Mouse (Mus musculus) gastrocnemius, postnatal 36 days (tissue): ENCODE data around the gene Prkaa1. TPM values are rescaled to one million over a fixed set of nuclear protein-coding genes. Genes with fewer than 3 reads are reported as not detected.
"Not testable (repeated sequence)": the region's sequence is repeated elsewhere in the genome, so short reads cannot be mapped to it uniquely, and the experiment has no call there.

ENCODE experiments used
- DNase-seq, 2 experiments: peaks; one replicate each; pipeline ENCODE4 v3.0.0; 2022
- intact Hi-C: fragments of 180-260 bp; cut with DNase I; formaldehyde crosslinking; loops from one replicate; pipeline ENCODE4 v1.15.1; 2025
- total RNA-seq, 2 experiments: library from RNA; stranded (reverse); gene quantifications; 2 replicates each; pipeline ENCODE4 v1.2.3; 2021

Prkaa1 gene
- total RNA-seq, 2 experiments from 2014 or later, result 9.0 to 9.4 TPM

DNA sequence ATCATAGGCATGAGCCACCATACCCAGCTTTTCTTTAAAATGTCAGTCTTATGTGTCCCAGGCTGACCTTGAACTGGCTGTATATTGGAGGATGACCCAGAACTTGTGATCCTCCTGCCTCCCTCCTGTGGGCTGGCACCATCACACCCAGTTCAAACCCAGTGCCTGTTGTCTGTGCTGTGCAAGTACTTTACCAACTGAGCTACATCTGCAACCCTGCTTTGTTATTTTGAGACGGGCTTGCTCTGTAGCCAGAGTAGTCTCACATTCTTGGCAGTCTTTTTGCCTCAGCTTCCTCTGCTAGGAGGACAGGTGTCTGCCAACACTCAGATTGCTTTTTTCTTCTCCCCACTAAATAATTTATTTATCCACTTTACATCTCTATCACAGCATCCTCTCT, 13.7 kb downstream of the Prkaa1 start:
- no peak for DNase-seq
- intact Hi-C loops, result no loop called here

DNA sequence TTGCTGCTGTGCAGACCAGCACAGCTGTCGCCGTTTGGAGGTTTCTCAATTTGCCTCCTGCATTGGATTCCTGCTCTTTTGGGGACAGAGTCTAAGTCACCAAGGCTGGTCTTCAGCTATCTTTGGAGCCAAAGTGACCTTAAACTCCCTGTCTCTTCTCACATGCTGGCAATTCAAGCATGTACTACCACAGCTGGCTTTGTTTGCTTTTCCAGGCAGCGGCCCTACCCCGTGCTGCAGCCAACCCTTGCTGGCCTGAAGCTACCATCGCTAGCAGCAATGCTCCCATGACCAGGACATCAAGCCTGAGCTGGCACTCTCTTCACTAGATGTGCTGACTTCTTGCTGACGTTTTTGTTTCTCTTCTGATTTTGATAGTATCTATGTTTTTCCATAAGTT, 15.2 kb downstream of the Prkaa1 start:
- intact Hi-C loops, result no loop called here
- peak; percentile 23 to 27 for DNase-seq

DNA sequence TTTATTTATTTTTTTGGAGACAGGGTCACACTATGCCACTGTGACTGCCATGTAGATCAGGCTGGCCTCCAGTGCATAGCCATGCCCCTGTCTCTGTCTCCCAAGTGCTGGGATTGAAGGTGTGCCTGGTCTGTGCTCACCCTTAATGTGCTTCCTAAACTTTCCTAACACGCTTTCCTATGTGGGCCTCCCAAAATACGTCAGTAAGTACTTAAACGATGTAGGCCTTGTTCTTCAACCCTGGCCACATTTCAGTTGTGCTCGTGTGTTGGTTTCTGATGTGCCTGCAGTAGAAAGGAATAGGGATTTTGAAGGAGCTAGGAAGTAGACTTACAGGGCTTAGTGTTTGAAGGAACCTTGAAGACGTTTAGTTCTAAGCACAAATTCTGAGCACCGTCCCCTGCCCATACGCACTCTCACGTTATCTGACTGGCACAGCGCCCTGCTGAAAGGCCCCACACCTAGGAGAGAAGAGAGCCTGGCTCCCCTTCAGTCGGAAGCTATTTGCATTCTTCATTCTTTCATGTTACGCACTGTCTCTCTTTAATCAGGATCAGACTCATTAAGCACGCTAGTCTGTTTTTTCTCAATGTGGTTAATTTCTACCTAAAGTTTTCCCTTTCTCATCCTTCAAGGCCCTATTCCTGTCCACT, 21.6 kb downstream of the Prkaa1 start:
- no peak for DNase-seq
- intact Hi-C loops, result no loop called here

DNA sequence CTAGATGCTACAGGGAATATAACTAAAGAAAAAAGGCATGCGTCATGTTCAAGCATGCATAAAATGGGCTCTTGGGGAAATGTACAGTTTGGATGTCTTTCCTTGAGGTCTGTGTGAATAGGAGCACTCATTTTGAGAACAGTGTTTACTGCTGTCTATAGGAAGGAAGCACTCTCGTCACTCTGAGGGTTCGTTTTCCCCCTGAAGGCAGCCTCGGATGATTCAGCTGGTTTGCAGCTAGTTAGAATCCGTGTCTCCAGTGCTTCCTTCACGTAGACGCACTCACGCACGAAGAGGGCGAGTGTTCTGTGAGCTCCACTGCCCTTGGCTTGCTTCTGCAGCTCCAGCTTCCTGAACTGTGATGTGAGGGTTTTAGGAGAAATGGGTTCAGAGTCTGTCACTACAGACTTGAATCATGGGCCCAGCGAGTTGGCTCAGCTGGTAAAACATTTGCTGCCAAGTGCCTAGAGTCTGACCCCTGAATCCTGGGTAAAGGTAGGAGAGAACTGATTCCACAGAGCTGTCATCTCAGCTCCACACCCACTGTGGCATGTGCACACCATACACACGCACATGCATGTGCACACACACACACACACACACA, 29.7 kb downstream of the Prkaa1 start:
- intact Hi-C loops, result no loop called here
- DNase-seq, result no peak

DNA sequence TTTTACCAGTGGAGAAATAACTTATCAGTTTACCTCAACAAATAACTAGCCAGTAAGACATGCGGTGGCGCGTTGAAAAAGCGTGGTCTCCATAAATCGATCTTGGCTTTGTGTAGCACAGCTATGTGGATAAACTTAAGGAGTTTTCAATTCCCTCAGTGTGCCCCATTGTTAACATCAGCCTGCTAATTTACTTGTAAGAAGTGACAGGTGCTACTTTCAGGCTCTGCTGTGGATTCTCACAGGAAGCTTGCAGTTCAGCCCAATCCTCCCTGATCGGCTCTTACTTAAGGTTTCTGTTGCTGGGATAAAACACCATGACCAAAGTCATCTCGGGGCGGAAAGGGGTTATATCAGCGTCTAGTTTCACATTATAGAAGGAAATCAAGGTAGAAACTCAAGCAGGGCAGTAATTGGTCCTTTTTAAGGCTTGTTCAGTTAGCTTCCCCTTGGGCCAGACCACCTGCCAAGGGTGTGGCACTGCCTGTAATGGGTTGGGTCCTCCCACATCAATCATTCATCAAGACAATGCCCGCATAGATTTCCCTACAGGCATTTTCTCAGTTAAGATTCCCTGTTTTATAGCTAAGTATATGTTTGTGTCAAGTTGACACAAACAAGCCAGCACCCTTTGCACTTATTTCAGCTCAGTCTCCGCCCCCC, 41.1 kb downstream of the Prkaa1 start:
- intact Hi-C loops, result no loop called here

DNA sequence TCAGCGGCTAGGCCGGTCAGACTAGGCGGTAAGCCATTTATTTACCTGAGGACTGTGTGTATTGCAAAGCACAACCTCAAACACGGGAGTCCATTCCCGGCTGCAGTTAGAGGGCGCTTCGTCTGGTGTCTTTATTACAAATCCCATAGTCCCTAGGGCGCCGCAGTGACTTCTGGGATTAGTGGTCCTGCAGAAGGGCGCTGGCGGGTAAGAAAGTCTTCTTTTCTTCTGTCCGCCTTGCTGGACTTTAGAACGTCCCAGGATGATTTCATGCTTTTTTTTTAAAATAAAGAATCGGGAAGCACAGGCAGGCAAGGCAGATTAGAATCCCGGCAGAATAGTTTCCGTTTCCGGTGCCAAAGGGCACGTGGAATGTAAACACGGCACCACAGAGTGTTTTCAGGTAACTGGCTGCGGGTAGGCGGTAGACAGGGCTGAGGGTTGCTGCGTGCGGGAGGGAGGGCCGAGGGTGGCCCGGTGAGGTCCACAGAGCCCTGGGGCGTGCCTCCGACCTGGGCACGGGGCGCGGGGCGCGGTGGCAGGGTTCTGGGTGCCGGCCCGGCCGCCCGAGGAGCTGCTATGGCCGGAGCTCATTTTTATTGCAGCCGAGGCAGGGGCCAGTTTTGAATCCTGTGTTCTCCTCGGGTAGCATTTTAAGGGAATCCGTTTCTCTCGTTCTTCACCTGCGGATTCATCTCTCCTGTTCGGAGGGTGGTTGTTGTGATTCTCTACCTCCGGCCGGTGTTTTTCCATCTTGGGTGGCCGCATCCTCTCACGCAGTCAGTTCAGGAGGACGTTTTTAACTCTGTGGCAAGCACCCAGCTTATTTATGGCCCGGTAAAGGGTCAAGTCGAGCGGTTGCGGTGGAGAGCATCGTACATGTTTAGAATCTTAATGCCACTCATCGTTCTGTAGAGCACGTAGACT, 42.0 kb downstream of the Prkaa1 start, which contains the start of gene Ttc33:
Gene Ttc33, plus strand, starts transcription at position 160 of the 927 bp plus-strand sequence.
- peak; percentile 60 to 68 for DNase-seq
- intact Hi-C loops, result no loop called here

More for the DNA sequence above, 41.1 kb downstream of the Prkaa1 start:
- DNase-seq, result no peak

DNA sequence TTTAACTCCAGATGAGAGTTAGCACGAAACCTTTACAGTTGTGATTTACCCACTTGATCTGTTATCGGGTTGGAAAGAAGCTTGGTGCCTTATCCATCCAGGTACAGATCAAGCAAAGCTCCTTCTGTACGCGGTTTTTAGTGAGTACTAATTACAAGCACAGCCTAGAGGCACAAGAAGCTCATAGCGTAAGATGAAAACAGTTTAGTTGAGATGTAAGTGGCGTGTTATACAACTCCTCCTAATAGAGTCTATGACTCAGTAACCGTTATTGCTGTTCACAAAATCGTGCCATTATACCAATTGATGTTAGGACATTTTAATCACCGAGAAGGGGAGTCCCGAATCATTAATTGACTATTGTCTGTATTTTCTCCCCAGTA, 42.6 kb downstream of the Prkaa1 start:
- intact Hi-C loops, result no loop called here
- DNase-seq, result no peak

DNA sequence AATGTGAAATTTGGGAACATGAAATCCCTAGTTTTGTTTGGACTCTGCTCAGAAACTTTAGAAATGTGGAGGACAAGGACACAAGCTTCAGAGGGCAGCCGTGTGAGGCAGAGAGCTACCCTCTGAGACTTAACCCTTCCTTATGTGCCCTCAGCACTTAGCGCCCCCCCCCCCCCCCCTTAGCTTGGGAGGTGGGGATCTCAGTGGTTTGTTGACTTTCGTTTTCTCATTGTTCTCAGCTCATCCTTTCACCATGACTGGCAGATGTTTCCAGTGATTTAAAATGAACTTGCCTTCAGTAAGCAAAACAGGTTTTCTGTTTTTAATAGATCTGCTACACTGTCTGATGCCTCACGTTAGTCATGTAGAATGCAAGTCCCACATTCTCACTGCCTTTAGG, 43.5 kb downstream of the Prkaa1 start:
- intact Hi-C loops, result no loop called here

DNA sequence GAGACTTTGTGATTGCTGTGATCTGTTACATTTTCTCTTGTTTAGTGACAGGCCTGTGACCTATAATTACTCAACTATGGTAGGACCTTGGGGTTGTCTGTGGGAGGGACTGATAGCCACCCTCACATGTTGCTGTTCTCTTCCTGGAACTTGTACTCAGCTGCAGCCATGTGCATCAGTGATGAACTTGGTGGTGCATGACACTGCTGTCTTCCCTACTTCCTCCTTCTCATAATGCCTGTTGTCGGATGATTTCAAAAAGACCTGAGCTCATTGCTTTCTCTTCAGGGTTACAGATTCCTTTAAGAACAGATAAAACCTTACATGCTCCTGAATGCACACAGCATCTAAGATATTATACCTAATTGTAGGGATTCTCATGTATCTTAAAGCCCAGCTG, 44.4 kb downstream of the Prkaa1 start:
- no peak for DNase-seq
- intact Hi-C loops, result no loop called here

More for the DNA sequence above, 43.5 kb downstream of the Prkaa1 start:
- no peak for DNase-seq

DNA sequence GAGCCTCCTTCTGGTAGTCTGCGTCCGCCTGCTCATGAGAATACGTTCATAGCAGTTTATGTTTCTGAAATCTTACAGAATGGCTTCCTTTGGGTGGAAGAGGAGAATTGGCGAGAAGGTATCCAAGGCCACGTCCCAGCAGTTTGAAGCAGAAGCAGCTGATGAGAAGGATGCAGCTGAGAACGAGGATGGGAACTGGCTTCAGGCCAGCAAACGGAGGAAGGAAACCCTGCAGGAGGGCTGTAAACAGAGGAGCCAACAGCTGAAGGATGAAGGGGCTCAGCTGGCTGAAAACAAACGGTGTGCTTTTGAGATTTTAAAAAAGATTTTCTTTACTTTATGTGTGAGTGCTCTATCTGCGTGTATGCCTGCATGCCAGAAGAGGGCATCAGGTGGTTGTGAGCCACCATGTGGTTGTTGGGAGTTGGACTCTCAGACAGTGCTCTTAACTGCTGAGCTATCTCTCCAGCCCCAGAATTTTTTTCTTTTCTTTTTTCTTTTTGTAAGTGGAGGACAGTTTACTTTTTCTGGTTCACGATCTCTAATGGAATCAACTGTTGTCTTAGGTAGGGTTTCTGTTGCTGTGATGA, 45.9 kb downstream of the Prkaa1 start:
- DNase-seq, result no peak
- intact Hi-C loops, result no loop called here

DNA sequence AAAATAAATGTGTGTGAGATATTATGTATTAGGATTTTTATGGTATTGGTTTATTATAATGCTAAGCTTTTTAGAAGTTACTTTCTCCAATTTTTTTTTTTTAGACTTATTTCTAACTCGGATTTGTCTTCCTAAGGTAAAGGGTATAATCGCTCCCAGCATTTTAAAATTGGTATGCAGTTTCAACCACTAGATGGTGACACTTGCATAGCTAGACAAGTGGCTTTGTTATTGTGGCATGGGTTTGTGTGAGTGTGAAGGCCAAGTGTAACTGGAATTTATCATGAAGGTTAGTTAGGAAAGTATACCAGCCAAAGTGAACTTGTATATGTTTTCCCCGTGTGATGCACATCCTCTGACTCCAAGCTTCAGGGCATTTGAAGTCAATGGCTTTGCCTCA, 50.2 kb downstream of the Prkaa1 start:
- no peak for DNase-seq
- intact Hi-C loops, result no loop called here

DNA sequence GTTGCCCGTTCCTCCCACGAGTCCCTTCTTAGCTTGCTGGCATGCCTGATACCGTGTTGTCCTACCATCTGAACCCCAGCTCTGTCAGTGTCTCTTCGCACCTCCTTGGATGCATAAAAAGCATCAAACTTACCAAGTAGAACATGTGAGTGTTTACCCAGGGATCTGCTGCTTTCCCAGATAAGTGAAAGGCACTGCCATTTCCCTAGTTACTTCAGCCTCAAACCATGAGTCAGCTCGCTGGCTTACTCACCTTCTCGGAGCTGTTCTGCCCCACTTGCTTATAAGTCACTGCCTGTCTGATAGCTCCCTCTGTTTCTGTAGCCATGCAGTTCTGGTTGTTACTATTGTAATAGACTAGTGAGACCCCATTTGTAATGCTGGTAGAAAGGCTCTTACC, 50.8 kb downstream of the Prkaa1 start:
- intact Hi-C loops, result no loop called here
- no peak for DNase-seq

DNA sequence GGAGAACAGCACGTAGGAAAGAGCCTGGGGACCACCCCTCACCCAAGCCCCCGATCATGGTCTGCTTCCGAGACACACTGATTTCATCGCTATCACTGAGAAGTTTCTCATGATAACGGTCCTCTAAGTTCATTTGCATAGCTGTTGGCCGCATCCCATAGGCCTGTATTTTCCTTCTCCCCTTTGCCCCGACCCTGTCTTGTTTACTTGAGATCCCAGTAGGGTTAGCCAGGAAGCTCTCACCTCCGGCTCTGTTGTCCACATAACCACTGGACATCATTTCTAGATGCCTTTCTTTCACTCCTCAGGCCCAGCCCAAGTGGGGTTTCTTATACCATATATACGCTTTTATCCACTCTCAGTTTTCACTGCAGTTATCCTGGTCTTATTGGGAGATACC, 51.3 kb downstream of the Prkaa1 start:
- no peak for DNase-seq
- intact Hi-C loops, result no loop called here

DNA sequence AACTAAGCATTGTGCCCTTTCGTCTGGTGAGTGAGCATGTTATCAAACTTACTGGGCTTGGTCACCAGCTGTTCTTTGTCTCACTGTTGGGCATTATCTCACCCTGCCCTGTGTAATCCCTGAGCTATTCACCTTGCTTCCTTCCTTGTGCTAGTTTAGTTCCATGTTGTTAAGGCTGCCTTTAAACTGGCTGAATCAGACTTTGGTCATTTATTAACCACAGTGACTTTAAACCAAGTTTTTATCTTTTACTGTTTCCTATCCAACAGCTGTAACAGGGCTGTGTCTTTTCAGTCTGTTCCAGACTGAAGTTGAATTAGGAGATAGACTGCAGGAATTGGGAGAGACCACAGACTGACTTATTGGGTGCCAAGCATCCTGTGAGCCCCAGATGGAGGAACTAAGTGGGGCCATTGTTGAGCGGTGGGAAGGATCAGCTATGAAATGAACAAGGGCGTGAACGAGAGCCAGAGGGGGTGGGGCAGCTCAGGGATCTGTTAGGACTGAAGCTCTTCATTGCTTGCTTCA, 52.4 kb downstream of the Prkaa1 start:
- intact Hi-C loops, result no loop called here

DNA sequence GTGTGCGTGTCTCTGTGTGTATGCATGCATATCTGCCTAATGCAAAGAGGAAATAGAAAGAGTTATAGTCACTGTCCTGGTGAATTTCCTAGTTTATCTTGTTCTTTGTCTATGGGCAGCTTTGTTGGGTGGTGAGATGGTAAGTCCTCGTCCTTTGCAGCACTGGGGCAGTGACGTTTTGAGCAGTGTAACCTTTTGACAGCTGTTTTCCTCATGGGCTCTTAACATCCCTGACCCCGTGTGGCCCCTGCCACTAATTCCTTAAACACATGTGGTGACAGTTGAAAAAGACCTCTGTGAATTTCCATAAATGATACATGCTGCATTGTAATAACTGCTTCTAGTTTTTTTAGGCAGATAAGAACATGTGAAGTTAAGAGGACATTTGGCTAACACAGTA, 53.0 kb downstream of the Prkaa1 start:
- intact Hi-C loops, result no loop called here
- DNase-seq, result no peak

More for the DNA sequence above, 52.4 kb downstream of the Prkaa1 start:
- DNase-seq, result no peak

DNA sequence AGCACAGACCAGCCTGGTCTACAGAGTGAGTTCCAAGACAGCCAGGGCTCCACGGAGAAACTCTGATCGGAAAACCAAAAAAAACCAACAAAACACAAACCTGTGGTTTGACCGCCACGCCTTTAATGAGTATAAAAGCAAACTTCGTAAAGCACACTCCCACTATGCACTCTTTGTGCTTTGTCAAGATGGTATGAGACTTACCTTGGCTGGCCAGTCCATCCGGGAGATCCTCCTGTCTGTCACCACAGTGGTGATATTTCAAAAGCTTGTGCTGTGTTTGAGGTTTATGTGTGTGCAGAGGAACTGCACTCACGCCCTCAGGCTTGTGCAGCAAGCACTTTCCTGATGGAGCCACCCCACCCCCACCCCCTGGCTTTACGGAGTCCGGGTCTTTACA, 61.6 kb downstream of the Prkaa1 start:
- intact Hi-C loops, result no loop called here
- no peak for DNase-seq

DNA sequence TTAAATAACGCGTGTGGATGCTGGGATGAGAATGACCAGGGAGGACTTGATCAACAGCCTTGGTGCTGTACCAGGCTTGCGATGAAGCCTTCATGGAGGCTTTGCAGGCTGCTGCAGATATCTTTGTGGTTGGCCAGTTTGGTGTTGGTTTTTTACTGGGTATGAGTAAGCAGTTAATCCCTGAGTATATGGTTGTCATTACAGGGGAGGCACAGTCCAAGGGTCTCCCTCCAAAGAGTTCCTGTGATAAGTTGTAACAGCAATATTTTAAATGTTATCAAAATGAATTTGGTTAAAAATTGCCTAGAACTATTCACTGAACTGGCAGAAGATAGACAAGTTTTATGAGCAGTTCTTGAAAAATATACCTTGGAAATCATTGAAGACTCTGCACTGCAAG, 65.5 kb downstream of the Prkaa1 start:
- intact Hi-C loops, result no loop called here

DNA sequence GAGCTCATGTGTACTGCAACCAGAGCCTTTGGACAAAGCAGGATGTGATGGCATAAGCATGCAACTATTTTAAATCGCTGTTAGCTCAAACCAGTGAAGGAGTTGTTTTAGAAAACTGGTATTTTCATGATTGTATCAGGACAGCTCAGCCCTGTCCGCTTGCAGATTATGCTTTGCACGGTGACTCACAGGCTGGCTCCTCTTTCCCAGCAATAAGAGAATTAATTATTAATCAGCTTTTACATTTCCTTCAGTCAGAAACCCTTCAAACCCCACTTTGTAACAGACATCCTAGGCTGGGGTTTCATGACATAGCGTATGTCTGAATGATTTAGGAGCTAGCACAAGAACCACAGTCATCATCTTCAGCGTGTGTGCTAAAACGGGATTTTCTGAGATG, 76.8 kb downstream of the Prkaa1 start:
- no peak for DNase-seq
- intact Hi-C loops, result no loop called here

More for the DNA sequence above, 65.5 kb downstream of the Prkaa1 start:
- DNase-seq, result no peak

DNA sequence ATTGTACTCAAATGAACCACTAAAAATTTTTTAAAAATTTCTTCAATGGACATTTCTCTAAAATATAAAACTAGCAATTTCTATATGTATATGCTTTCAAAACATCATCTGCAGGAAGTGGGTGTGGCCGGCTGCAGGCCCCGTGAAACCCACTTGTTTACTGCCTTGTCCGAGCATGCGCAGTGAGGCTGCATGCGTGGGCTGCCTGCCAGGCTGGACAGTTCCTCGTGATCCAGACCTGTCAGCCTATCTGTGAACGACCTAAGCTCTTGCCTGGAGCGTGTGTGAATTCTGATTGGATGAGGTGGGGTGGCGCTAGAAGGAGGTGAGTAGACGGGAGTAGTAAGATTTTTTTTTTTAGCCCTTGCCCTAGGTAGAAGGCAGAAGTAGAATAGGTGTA, 87.1 kb downstream of the Prkaa1 start:
- DNase-seq, intact Hi-C loops: not testable (repeated sequence)
